Mouse (Mus musculus): Measurements from ENCODE around the gene Vamp3. TPM values are rescaled to one million over a fixed set of nuclear protein-coding genes. Genes with fewer than 3 reads are reported as not detected.
"Not testable (repeated sequence)": the region's sequence is repeated elsewhere in the genome, so short reads cannot be mapped to it uniquely, and the experiment has no call there.

Vamp3 gene
- total RNA-seq, 2 experiments from 2014 or later = 74.9 to 86.0 TPM

DNA sequence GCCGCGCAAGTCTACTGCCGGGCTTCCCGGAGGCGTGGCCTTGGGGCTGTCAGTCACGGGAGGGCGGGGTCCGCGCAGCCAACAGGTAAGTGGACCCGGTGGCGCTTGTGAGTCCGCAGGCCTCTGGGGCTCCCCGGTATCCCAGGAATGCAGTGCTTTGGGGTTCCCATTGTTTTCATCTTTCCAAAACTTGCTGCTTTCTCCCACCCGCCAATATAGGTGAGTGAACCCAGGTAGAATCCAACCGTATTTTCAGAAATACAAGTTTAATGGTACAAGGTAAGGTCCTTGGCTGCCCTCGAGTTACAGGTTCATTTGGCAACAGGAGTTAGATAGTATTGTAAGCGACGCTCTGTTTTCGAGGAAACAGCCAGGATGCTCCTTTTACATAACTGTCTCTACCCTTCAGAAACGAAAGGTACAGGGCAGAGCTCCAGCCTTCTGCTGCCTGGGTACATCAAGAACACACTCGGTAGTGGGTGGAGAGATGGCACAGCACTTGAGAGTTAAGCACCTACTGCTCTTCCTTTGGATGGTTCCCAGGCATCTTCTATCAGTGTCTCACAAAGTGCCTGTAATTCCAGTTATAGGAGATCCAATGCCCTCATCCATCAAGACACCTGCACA, 12.7 kb downstream of the Vamp3 start:
- DNase-seq = peak in 1 of 2 experiments; percentile 15

DNA sequence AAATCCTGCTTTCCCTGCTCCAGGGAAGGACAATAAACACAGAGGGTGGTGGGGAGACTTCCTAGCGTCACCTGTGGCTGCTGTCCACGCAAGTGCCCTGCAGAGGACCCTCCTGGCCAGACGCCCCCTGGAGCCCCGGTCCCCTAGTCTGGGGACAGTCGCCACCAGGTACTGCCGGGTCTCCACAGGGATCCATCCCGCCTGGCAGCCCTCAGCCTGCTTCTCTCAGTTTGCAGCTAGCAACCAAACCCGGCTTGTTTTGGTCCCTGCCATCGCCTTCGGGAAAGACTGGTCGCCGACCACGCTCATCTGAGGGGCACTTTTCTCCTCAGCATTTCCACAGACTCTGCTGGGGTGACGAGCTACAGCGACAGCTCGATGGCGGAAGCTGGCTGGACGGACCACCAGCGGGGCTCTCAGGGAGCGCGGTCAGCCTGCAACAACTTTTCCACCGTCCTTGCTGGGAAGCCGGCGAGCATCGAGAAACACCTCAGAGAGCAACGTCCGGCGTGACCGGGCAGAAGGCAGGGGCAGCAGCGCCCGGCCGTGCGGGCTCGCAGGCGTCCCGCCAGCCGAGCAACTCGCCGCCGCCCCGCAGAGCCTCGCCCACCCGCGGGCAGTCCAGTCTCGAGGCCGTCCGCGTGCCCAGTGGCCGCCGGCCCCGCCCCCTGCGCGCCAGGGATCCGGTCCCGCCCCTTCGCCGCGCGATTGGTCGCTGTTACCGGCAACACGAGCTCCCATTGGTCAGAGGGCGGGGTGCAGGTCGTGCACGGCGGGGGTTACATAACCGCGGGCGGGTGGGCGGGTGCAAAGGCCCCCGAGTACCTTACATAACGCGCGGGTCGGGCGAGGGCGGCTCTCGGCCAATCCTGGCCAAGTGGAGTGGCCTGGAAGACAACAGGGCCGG, 13.5 kb downstream of the Vamp3 start, which contains the start of gene Per3:
Per3 (minus strand) TSS at position 629 of the 907 bp plus-strand sequence.
- DNase-seq = peak; percentile 99

DNA sequence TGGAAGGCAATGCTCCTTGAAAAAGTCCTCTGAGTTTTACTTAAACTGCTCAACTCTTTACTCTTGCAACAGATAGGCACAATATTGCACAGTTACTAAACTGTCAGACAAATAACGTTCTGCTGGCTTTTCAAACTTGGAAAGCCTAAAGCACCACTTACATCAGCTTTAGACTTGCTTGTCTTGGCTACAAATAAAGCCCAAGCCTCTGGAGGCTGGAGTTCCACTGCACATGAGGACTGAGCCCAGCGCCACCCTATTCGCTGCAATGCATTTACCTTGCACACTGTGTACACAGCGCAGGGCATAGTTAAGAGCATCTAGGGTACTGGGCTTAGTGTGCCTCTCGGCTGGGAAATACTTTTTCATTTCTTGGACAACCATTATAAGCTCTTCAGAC, 14.5 kb downstream of the Vamp3 start:
- DNase-seq = peak; percentile 17 to 42

DNA sequence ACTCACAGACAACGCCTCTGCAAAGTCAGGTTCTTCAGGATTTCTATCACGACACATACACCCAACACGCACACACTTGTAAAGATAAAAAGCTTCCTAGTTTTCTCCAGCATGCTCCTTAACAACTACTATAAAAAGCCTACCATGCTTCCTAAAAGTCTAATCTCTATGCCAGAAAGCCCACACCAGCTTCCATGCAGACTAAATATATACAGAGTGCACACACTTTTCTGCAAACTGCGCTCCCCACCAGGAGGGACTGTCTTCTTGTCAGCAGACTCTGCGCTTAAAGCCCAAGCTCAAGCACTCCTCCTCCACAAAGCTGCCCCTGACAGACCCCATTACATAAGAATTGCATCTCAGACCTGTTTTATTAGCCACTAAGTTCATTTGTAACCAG, 16.3 kb downstream of the Vamp3 start:
- no peak for DNase-seq

DNA sequence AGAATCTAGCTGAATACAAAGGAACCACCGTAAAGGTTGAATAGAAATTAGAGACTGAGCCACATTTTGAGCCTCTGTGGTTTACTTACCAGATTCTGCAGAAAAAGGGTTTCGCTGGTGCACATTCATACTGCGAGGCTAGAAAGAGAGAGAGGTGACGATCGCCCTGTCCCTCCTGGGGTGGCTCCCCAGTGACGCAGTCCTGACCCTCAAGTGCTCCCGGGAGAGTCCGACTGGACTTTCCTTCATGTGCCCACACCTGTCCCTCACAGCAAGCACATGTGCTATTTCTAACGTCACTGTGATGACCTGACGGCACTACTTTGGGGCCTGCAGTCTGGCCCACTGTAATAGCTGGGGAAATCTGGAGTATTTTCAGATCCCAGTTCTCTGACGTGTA, 20.0 kb downstream of the Vamp3 start:
- no peak for DNase-seq

DNA sequence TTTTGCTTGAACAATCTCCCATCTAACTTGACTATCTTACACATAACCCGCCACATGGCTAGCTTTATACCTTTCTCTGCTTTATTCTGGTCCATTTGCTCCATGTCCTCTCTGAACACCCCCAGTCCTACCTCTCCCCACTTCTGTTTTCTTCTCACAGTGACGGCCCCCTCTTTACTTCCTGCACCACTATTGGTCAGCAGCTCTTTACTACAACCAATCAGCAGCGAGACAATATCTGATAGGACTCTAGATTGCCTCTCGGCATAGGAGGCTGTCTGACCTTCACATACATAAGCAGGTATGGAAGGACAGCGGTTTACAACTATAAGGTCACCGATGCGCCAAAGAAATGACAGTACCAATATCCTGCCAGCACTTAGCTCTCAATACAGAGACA, 21.2 kb downstream of the Vamp3 start:
- DNase-seq = no peak

DNA sequence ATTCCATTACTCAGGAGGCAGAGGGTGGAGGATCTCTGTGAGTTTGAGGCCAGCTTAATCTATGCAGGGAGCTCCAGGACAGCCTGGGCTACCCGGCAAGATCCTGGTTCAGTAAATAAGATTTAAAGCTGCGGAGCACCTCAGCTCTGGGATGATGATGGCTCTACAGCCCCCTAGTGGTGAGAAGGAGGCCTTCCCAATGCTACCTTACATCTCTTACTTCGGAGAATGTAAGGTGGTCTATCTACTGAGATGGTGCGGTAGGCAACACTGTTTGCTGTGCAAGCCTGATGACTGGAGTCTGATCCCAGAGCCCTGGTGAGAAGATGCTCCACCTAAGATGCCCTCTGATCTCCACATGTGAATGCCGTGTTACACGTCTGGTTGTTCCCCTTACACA, 30.8 kb downstream of the Vamp3 start:
- DNase-seq = peak in 1 of 2 experiments; percentile 29

DNA sequence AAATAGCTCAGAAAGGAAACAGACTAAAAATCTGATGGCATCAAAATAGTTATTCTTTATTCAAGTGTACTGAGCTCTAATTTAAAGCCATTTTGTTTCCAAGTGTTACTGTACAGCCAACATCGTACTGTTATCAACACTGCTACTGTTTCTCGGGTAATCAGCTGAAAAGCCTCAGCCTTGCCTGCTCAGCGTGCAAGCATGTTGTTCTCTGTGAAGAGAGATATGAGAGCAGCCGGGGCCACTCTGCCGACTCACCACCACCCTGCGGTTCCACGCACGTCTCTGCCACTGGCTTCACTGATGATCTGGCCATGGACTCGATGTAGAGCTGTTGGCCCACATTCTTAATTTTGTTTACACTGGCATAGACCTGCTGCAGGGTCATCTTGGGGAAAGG, 33.6 kb downstream of the Vamp3 start:
- DNase-seq = no peak

DNA sequence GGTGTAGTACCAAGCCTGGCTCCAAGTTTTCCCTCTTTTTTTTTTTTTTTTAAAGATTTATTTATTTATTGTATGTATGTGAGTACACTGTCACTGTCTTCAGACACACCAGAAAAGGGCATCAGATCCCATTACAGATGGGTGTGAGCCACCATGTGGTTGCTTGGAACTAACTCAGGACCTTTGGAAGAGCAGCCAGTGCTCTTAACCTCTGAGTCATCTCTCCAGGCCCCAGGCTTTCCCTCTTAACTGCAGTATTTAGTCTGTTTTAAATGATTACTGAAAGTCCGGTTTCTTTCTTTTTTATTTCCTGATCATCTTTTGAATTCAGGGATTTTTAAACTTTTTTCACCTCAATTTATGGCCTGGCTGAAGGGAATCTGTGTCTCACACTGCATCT, 40.4 kb downstream of the Vamp3 start:
- DNase-seq = not testable (repeated sequence)

DNA sequence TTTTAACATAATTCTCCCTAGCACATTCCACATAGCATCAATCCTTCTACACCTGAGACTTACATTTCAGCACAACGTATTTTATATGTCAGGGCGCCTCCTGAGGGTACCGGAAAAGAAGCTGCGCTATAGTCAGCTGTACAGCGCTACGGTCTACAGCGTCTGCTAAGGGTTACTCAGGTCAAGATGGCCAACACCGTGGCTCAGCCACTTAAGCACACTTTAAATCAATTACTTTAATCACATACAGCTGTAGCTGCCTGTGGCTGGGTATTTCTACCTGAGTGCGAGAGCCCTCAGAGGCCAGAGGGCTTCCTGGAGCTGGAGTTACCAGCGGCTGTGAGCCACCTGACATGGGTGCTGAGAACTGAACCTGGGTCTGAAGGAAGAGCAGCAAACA, 41.8 kb downstream of the Vamp3 start:
- DNase-seq = no peak

DNA sequence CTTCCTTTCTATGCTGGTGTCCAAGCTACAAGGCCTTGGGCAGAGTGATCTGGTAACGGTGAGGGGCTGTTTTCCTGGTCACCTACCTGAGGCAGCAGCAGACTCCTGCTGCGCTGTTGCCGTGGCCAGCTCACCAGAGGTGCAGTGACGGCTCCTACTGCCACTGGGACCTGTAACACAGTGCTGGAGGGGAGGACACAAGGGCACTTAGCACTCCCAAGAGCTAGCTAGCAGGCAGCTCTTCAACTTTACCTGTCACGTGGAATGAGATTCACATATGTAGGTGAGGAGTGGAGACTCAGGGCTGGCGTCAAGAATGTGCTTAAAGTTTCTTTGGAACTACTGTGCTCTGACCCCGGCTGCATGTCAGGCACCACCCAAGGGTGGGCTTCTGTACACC, 47.4 kb downstream of the Vamp3 start:
- DNase-seq = no peak

DNA sequence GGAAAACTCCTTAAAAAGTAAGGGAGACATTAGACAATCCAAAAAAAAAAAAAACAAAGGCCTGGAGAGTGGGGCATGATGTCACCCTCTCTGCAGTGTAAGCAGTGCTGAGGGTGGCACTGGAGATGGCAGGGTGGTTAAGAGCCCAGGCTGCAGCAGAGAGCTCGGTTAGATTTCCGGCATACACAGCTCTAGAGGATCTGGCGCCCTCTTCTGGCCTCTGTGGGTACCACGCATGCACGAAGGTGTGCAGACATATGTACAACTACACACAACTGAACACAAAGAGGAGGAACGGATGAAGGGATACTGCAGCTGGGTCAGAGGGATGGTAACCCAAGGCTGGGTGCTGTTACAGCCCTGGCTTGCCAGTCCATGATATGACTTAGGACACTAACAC, 50.8 kb downstream of the Vamp3 start:
- peak; percentile 44 to 62 for DNase-seq

DNA sequence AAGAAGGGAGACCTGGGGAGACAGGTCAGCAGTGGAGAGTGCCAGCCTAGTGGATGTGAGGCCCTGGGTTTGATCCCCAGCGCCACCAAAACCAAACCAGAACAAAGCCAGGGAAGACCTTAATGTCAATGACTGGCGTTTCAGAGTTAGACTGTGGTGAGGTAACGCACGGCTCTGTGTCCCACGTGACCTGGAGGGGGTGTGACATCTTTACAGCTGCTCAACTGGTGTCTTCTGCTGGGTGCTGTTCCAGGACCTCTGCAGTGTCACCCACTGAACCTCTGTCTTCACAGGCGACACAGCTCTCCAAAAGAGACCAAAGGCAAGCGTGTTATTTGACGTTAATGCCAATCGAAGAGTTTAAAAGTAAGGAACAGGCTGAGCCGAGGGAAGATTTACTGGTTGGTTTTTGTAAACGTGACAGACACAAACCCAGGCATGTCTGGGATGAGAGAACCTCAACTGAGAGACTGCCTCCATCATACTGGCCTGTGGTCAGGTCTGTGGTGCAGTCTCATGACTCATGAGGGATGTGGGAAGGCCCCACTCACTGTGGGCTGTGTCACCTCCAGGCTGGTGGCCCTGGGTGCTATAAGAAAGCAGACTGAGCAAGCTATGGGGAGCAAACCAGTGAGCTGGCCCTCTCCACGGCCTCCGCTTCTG, 52.0 kb downstream of the Vamp3 start:
- no peak for DNase-seq

DNA sequence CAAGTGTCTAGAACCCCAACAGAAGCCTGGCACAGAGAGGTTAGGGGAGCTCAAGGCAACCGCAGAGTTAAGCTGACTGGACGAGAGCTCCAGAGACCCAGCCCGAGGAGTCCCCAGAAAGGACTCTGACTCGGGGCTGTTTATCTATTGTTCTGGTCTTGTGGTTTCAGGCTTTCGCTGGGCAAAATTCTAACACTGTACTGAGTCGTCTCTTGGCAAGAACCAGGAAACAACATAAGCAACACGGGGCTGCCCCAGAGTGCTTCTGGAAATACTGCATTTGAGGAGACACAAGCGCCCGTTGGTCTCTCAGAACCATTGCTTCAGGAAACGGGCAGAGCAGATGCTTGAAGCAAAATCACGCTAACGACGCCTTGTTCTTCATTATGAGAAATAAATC, 56.4 kb downstream of the Vamp3 start:
- no peak for DNase-seq

DNA sequence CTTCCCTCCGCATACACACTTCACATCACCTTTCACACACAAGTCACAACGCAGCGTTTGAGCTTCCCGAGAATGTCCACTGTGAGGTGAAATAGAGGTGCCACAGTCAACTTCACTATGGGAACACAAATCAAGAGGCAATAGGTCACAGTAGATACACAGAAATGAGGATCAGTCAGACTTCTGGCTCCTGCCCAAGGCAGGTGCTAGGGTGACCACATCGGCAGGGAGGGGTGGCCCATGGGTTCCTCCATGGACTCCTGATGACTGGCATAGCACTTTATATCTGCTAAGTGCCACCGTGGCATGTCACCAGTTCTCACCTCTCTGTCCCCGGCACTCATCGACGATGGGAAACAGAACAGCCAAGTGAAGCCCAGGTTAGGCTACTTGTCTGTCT, 59.1 kb downstream of the Vamp3 start:
- DNase-seq = no peak

Other genes starting within 250 kb of the Vamp3 start
- gene Errfi1, start 204.0 kb downstream of the Vamp3 start, total RNA-seq (2021) = 10 to 100 TPM; 42.6 to 82.9 TPM
- gene Park7, start 143.5 kb downstream of the Vamp3 start, total RNA-seq (2021) = 100 to 1,000 TPM; 283 to 288 TPM
- gene Tnfrsf9, start 143.4 kb downstream of the Vamp3 start, total RNA-seq (2021) = under 1 TPM in 1 of 2 experiments, not detected in 1; 0.50 TPM
- not detected for gene Uts2, start 60.9 kb downstream of the Vamp3 start, total RNA-seq (2021)
- 10 to 100 TPM; 12.3 to 25.1 TPM for gene Per3, start 13.3 kb downstream of the Vamp3 start, total RNA-seq (2021)
- gene Gm13090, start 31.6 kb upstream of the Vamp3 start, total RNA-seq (2021) = not detected